In genomic region chr7:27339519-27339918, GRCm38 (mm10) we compare ENCODE assay signal across 16 mouse cellular contexts. TPM values are rescaled to one million over a fixed set of nuclear protein-coding genes. Genes with fewer than 3 reads are reported as not detected.
DNase-seq lines count a peak whose midpoint lies in the region; ATAC-seq lines count a peak whose summit lies in the region.
"Had no signal": no experiment of that assay in that cellular context is flagged by ENCODE, and none has a peak within 500 bp of the region (broad histone marks: within the 10 kb centered on the region; RNA-seq: fewer than 3 reads in every experiment).

No protein-coding gene starts in this region.

- peak overlapping the region; percentile 48 for H3K4me2 ChIP-seq in forebrain, embryonic 16.5 days (ENCODE audit: low read length)
- H3K4me2 ChIP-seq: liver, embryonic 11.5 days had no signal

- peaks cover 20% of the 10 kb centered on the region for H3K27me3 ChIP-seq in forebrain, embryonic 16.5 days (replicated peaks; ENCODE audit: control insufficient read depth, insufficient read depth, low read length)
- peaks cover 55% of the 10 kb centered on the region for H3K27me3 ChIP-seq in midbrain, embryonic 10.5 days (ENCODE audit: low read depth, poor library complexity, severe bottlenecking)

- H3K4me3 ChIP-seq in forebrain, embryonic 16.5 days (replicated peaks; ENCODE audit: low read length), result peak overlapping the region; percentile 27
- H3K4me3 ChIP-seq in midbrain, embryonic 10.5 days, result peak overlapping the region; percentile 29

- H3K9me3 ChIP-seq in forebrain, embryonic 16.5 days (ENCODE audit: control insufficient read depth, low read length), result no peaks in the 10 kb centered on the region
- H3K9me3 ChIP-seq in midbrain, embryonic 10.5 days (replicated peaks), result no peaks in the 10 kb centered on the region

- H3K36me3 ChIP-seq in forebrain, embryonic 16.5 days (ENCODE audit: control insufficient read depth, insufficient read depth), result peaks cover 8% of the 10 kb centered on the region
- H3K36me3 ChIP-seq in midbrain, embryonic 10.5 days, result peaks cover 31% of the 10 kb centered on the region

- peak overlapping the region; percentile 47 for H3K27ac ChIP-seq in forebrain, embryonic 16.5 days (ENCODE audit: low read length)
- H3K27ac ChIP-seq in midbrain, embryonic 10.5 days (replicated peaks), result no peak overlapping the region

- peak; percentile 39 for ATAC-seq in forebrain, embryonic 16.5 days
- no peak for ATAC-seq in granulocyte monocyte progenitor cell, adult 5-6 weeks (replicated peaks; ENCODE audit: poor library complexity, severe bottlenecking)
- ATAC-seq in cerebellum, adult (ENCODE audit: insufficient number of reproducible peaks, low FRiP score, low TSS enrichment), result no peak
- ATAC-seq in inflammation-experienced regulatory T-cells, adult 6 months, result no peak

- peak overlapping the region; percentile 50 for H3K9ac ChIP-seq in forebrain, embryonic 16.5 days (replicated peaks; ENCODE audit: low read depth, low read length)

- WGBS in forebrain, embryonic 16.5 days, result 20% methylated on average over 7 of the region's 7 CpGs
- WGBS in midbrain, embryonic 10.5 days, result 30% methylated on average over 7 of the region's 7 CpGs

- peak; percentile 67 for DNase-seq in layer of hippocampus, adult 11-12 months (ENCODE audit: low spot score)
- DNase-seq in layer of hippocampus, adult 9-10 months (ENCODE audit: low spot score), result no peak
- no peak for DNase-seq in midbrain, embryonic 10.5 days (ENCODE audit: low spot score)
- peak; percentile 65 for DNase-seq in retina, postnatal 1 day
- DNase-seq: adrenal gland, postnatal 25 days; kidney, postnatal 36 days; lung, postnatal 36 days had no signal

- peaks cover 33% of the 10 kb centered on the region for H3K4me1 ChIP-seq in forebrain, embryonic 16.5 days (replicated peaks; ENCODE audit: control insufficient read depth, insufficient read depth, low read length)
- H3K4me1 ChIP-seq in midbrain, embryonic 10.5 days, result peaks cover 43% of the 10 kb centered on the region

RNA-seq across cellular contexts. Expression of gene Ltbp4, which starts 2.0 kb away (rescaled TPM):
- polyA plus RNA-seq in forebrain, embryonic 16.5 days (2015; fragmentation: Nextera tagmentation; extraction: Ambion mirVana), result 13.3 and 18.2 TPM in 2 replicates
- polyA plus RNA-seq in midbrain, embryonic 10.5 days (2016; fragmentation: Nextera tagmentation; extraction: Ambion mirVana), result 7.0 and 9.0 TPM in 2 replicates
- not detected in 2 replicates for total RNA-seq in granulocyte monocyte progenitor cell, adult 5-6 weeks (2014; fragmentation: Nextera tagmentation)
- total RNA-seq in granulocyte monocyte progenitor cell, adult 5-6 weeks (2017), result not detected in 2 replicates
- 1 to 10 TPM in 1 of 3 experiments, under 1 TPM in 2; 0.45 to 1.2 (median 0.50) TPM for polyA plus RNA-seq in inflammation-experienced regulatory T-cells, adult 6 months (2017; shearing (Covaris generic))
- total RNA-seq: hematopoietic stem cell, adult 5-6 weeks; neutrophil, adult 5-6 weeks had no signal

RNA-seq across cellular contexts. Expression of gene Shkbp1, which starts 16.3 kb away (rescaled TPM):
- polyA plus RNA-seq in forebrain, embryonic 16.5 days (2015; fragmentation: Nextera tagmentation; extraction: Ambion mirVana), result 88.1 and 95.5 TPM in 2 replicates
- polyA plus RNA-seq in midbrain, embryonic 10.5 days (2016; fragmentation: Nextera tagmentation; extraction: Ambion mirVana), result 71.7 and 77.2 TPM in 2 replicates
- 23.6 and 31.1 TPM in 2 replicates for total RNA-seq in granulocyte monocyte progenitor cell, adult 5-6 weeks (2014; fragmentation: Nextera tagmentation)
- 13.9 and 18.8 TPM in 2 replicates for total RNA-seq in granulocyte monocyte progenitor cell, adult 5-6 weeks (2017)
- 10 to 100 TPM; 46.9 to 59.2 (median 50.1) TPM for polyA plus RNA-seq in inflammation-experienced regulatory T-cells, adult 6 months (2017; shearing (Covaris generic))

RNA-seq across cellular contexts. Expression of gene Gm20479, which starts 17.7 kb away (rescaled TPM):
- not detected in 2 replicates for polyA plus RNA-seq in forebrain, embryonic 16.5 days (2015; fragmentation: Nextera tagmentation; extraction: Ambion mirVana)
- polyA plus RNA-seq in midbrain, embryonic 10.5 days (2016; fragmentation: Nextera tagmentation; extraction: Ambion mirVana), result 0.48 and 0.82 TPM in 2 replicates
- not detected in 2 replicates for total RNA-seq in granulocyte monocyte progenitor cell, adult 5-6 weeks (2014; fragmentation: Nextera tagmentation)
- total RNA-seq in granulocyte monocyte progenitor cell, adult 5-6 weeks (2017), result 1.5 TPM in 1 of 2 replicates, not detected in the other
- 1 to 10 TPM in 1 of 3 experiments, not detected in 2; 4.0 TPM for polyA plus RNA-seq in inflammation-experienced regulatory T-cells, adult 6 months (2017; shearing (Covaris generic))
- total RNA-seq: gastrocnemius, postnatal 4 days; hematopoietic stem cell, adult 5-6 weeks; neutrophil, adult 5-6 weeks had no signal
- polyA plus RNA-seq: C2C12 had no signal

Comparison
In these comparisons a context has a peak if more than half of its experiments do, and no peak if none do; other contexts are left out.
1. DNase-seq: peak in layer of hippocampus, adult 11-12 months (single experiment) and retina, postnatal 1 day (single experiment); none in layer of hippocampus, adult 9-10 months (single experiment) and midbrain, embryonic 10.5 days (single experiment).